Mouse (Mus musculus): ENCODE measurements around the gene Vwf. TPM values are rescaled to one million over a fixed set of nuclear protein-coding genes. Genes with fewer than 3 reads are reported as not detected.

The Vwf gene
- polyA plus RNA-seq, 1 experiment from 2014 or later, result 8.0 TPM

GRCm38 (mm10) chr6:125591652-125592385 lies 45.2 kb downstream of the Vwf start:
- no peaks in the 10 kb centered on the region for H3K27me3 ChIP-seq
- no peaks in the 10 kb centered on the region for H3K4me1 ChIP-seq (replicated peaks)
- 65% methylated on average over 8 of the region's 8 CpGs for WGBS
- H3K36me3 ChIP-seq, result no peaks in the 10 kb centered on the region
- no peaks in the 10 kb centered on the region for H3K9me3 ChIP-seq
- H3K27ac ChIP-seq (replicated peaks), result no peak overlapping the region
- no peak overlapping the region for H3K4me2 ChIP-seq
- H3K9ac ChIP-seq, result no peak overlapping the region
- no peak overlapping the region for H3K4me3 ChIP-seq
- ATAC-seq (ENCODE audit: low read depth), result no peak

DNA sequence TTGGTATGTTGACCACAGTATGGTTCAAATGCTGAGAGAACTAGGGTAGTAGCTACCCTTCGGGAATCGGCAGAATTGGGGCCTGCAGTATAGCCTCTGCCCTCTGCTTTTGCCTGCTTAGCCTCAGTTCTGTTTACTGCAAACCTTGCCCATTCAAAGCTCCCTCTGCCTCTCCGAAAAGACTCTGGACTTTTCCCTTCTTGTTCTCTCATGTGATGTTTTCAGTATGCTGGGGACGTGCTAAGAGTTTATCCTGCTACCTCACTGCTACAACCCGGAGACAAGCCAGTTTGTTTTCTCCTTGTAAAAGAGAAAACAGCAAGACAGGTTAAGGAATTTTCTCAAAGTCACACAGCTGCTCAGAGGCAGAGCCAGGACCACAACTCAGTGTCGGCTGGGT lies 46.0 kb downstream of the Vwf start:
- no peak overlapping the region for H3K4me3 ChIP-seq
- no peaks in the 10 kb centered on the region for H3K4me1 ChIP-seq (replicated peaks)
- H3K9ac ChIP-seq, result no peak overlapping the region
- H3K27ac ChIP-seq (replicated peaks), result no peak overlapping the region
- no peak overlapping the region for H3K4me2 ChIP-seq
- no peak for ATAC-seq (ENCODE audit: low read depth)
- H3K36me3 ChIP-seq, result no peaks in the 10 kb centered on the region
- no peaks in the 10 kb centered on the region for H3K27me3 ChIP-seq
- no peaks in the 10 kb centered on the region for H3K9me3 ChIP-seq
- WGBS, result 95% methylated on average over 6 of the region's 6 CpGs

GRCm38 (mm10) chr6:125594311-125594710 lies 47.7 kb downstream of the Vwf start:
- H3K27me3 ChIP-seq, result no peaks in the 10 kb centered on the region
- ATAC-seq (ENCODE audit: low read depth), result no peak
- no peaks in the 10 kb centered on the region for H3K4me1 ChIP-seq (replicated peaks)
- 86% methylated on average over 4 of the region's 4 CpGs for WGBS
- H3K4me3 ChIP-seq, result no peak overlapping the region
- no peak overlapping the region for H3K9ac ChIP-seq
- no peak overlapping the region for H3K4me2 ChIP-seq
- no peak overlapping the region for H3K27ac ChIP-seq (replicated peaks)
- no peaks in the 10 kb centered on the region for H3K36me3 ChIP-seq
- no peaks in the 10 kb centered on the region for H3K9me3 ChIP-seq

GRCm38 (mm10) chr6:125594825-125595224 lies 48.3 kb downstream of the Vwf start:
- Histone ChIP-seq H3K36me3 (no peaks in the 10 kb centered on the region), H3K9ac (no peak overlapping the region), H3K4me3 (no peak overlapping the region), H3K4me1 (replicated peaks) (no peaks in the 10 kb centered on the region), H3K27me3 (no peaks in the 10 kb centered on the region), H3K4me2 (no peak overlapping the region), H3K27ac (replicated peaks) (no peak overlapping the region), H3K9me3 (no peaks in the 10 kb centered on the region)
- no peak for ATAC-seq (ENCODE audit: low read depth)
- 56% methylated on average over 4 of the region's 4 CpGs for whole genome bisulfite sequencing

DNA sequence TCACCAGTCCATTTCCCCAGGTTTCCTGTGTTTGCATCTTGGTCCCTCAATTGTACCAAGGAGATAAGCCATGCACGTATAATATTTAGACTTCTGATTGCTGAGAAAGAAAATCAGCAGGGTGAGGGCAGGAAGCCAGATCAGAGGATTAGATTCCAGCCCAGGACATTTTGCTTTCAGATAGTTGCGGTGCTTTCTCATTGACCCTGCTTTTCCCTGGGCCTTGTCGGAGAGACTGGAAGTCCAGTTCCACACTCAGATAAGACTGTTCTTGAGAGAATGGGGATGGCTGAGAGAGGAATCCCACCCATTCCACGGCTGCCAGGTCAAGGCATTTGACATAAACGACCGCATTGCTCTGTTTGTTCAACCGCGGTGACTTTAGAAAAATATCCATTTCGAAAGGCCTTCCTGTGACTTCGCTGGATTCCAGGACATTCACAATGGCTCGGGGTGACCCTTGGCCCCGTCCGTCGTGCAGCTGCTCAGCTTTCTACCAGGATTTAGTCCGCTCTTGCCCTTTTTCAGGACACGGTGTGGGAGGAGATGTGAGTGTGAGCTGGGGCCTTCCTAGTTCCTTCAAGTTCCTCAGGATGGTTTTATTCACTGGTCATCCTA lies 50.2 kb downstream of the Vwf start:
- no peak for ATAC-seq (ENCODE audit: low read depth)
- no peak overlapping the region for H3K9ac ChIP-seq
- H3K27me3 ChIP-seq, result 0 out of 2 replicates have a peak, but pooled peaks cover 4% of the 10 kb centered on the region
- H3K27ac ChIP-seq (replicated peaks), result 0 out of 2 replicates have a peak overlapping the region, but pooled peaks have one; percentile 5
- H3K36me3 ChIP-seq, result no peaks in the 10 kb centered on the region
- no peak overlapping the region for H3K4me3 ChIP-seq
- H3K4me1 ChIP-seq (replicated peaks), result no peaks in the 10 kb centered on the region
- WGBS, result 50% methylated on average over 16 of the region's 16 CpGs
- no peaks in the 10 kb centered on the region for H3K9me3 ChIP-seq
- no peak overlapping the region for H3K4me2 ChIP-seq

DNA sequence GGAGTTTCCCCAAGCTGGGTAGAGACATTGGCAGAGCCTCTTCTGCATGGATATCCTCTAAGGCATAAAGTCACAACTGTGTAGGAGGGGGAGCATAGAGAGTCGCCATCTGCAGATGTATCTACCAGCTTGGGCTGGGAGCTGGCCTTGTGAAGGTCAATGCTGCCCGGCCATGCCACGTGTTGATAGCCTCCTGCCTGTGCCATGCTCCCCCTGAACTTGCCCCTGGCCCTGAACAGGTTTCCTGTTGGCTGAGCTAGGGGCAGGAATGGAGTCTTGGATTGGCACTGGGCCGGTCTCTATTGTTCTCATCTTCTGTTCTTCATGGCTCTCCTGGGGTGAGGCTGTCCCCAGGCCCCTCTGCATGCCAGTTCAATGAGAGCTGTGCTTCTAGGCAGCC lies 51.1 kb downstream of the Vwf start:
- no peaks in the 10 kb centered on the region for H3K36me3 ChIP-seq
- H3K9ac ChIP-seq, result no peak overlapping the region
- no peak overlapping the region for H3K4me3 ChIP-seq
- no peak for ATAC-seq (ENCODE audit: low read depth)
- H3K27ac ChIP-seq (replicated peaks), result no peak overlapping the region
- H3K4me1 ChIP-seq (replicated peaks), result no peaks in the 10 kb centered on the region
- no peaks in the 10 kb centered on the region for H3K9me3 ChIP-seq
- 76% methylated on average over 4 of the region's 4 CpGs for WGBS
- 0 out of 2 replicates have a peak, but pooled peaks cover 4% of the 10 kb centered on the region for H3K27me3 ChIP-seq
- no peak overlapping the region for H3K4me2 ChIP-seq

- ATAC-seq (ENCODE audit: low read depth), result peak; percentile 41
- Histone ChIP-seq H3K4me1 (replicated peaks) (peaks cover 8% of the 10 kb centered on the region), H3K27me3 (peaks cover 7% of the 10 kb centered on the region; the same call in 1 of the 2 replicates), H3K9ac (no peak overlapping the region), H3K27ac (replicated peaks) (no peak overlapping the region), H3K4me3 (no peak overlapping the region), H3K36me3 (no peaks in the 10 kb centered on the region), H3K9me3 (no peaks in the 10 kb centered on the region), H3K4me2 (no peak overlapping the region)
- 44% methylated on average over 9 of the region's 9 CpGs for WGBS
Observed at GRCm38 (mm10) chr6:125600036-125600558, 53.5 kb downstream of the Vwf start.

GRCm38 (mm10) chr6:125600669-125601068 lies 54.1 kb downstream of the Vwf start:
- H3K27me3 ChIP-seq, result peaks cover 7% of the 10 kb centered on the region; the same call in 1 of the 2 replicates
- no peak overlapping the region for H3K4me2 ChIP-seq
- ATAC-seq (ENCODE audit: low read depth), result no peak

DNA sequence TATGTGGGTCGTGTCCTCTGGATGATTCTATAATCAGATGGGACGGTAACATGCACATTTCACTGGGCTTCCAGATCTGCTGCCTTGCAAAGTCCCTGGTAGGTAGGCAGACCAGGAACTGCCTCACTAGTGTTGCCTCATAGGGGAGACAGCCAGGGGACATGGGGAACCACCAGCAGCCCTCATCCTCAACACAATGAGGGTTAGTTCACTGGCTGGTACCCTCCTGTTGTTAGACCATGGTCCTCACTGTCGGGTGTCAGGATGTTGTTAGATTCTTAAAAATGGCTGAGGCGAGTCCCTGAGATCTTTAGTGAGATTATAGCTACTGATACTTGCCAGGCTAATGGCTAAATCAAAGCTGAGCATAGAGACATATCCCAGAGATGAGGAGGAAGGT lies 54.6 kb downstream of the Vwf start:
- Histone ChIP-seq H3K4me3 (no peak overlapping the region), H3K9me3 (no peaks in the 10 kb centered on the region), H3K4me2 (no peak overlapping the region), H3K4me1 (replicated peaks) (peaks cover 8% of the 10 kb centered on the region), H3K36me3 (no peaks in the 10 kb centered on the region), H3K9ac (no peak overlapping the region), H3K27ac (replicated peaks) (no peak overlapping the region), H3K27me3 (peaks cover 7% of the 10 kb centered on the region; the same call in 1 of the 2 replicates)
- 66% methylated on average over 4 of the region's 4 CpGs for WGBS
- no peak for ATAC-seq (ENCODE audit: low read depth)

More at GRCm38 (mm10) chr6:125600669-125601068, 54.1 kb downstream of the Vwf start:
- H3K4me3 ChIP-seq, result no peak overlapping the region
- no peak overlapping the region for H3K27ac ChIP-seq (replicated peaks)
- H3K9ac ChIP-seq, result no peak overlapping the region
- WGBS, result 68% methylated on average over 8 of the region's 8 CpGs
- peaks cover 8% of the 10 kb centered on the region for H3K4me1 ChIP-seq (replicated peaks)
- no peaks in the 10 kb centered on the region for H3K36me3 ChIP-seq
- H3K9me3 ChIP-seq, result no peaks in the 10 kb centered on the region

GRCm38 (mm10) chr6:125601748-125602147 lies 55.2 kb downstream of the Vwf start:
- peaks cover 9% of the 10 kb centered on the region; the same call in 1 of the 2 replicates for H3K27me3 ChIP-seq
- no peak overlapping the region for H3K4me2 ChIP-seq
- H3K9me3 ChIP-seq, result no peaks in the 10 kb centered on the region
- H3K9ac ChIP-seq, result no peak overlapping the region
- H3K27ac ChIP-seq (replicated peaks), result no peak overlapping the region
- no peak for ATAC-seq (ENCODE audit: low read depth)
- H3K4me3 ChIP-seq, result no peak overlapping the region
- H3K36me3 ChIP-seq, result no peaks in the 10 kb centered on the region
- peaks cover 8% of the 10 kb centered on the region for H3K4me1 ChIP-seq (replicated peaks)
- 81% methylated on average over 5 of the region's 5 CpGs for WGBS

DNA sequence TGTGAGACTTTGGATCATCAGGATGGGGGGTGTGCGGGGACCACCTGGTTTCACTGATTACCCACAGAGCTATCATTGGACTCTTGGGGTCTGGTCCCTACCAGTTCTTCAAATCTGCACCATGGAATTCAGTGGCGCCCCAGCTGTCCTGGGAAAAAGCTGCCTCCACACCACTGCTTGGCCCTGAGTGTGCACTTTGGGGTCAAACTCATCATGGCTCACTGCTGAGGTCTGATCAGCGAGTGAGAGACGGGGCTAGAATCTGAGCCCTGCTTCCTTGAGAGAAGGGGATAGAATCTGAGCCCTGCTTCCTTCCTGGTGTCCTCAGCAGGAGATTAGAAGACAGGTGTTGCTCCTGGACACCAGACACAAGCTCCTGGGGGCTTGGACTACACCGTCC lies 55.8 kb downstream of the Vwf start:
- 76% methylated on average over 5 of the region's 5 CpGs for WGBS
- Histone ChIP-seq H3K4me1 (replicated peaks) (peaks cover 8% of the 10 kb centered on the region), H3K9ac (no peak overlapping the region), H3K4me2 (no peak overlapping the region), H3K4me3 (no peak overlapping the region), H3K9me3 (no peaks in the 10 kb centered on the region), H3K27me3 (peaks cover 12% of the 10 kb centered on the region; the same call in 1 of the 2 replicates), H3K36me3 (no peaks in the 10 kb centered on the region), H3K27ac (replicated peaks) (no peak overlapping the region)
- ATAC-seq (ENCODE audit: low read depth), result no peak

DNA sequence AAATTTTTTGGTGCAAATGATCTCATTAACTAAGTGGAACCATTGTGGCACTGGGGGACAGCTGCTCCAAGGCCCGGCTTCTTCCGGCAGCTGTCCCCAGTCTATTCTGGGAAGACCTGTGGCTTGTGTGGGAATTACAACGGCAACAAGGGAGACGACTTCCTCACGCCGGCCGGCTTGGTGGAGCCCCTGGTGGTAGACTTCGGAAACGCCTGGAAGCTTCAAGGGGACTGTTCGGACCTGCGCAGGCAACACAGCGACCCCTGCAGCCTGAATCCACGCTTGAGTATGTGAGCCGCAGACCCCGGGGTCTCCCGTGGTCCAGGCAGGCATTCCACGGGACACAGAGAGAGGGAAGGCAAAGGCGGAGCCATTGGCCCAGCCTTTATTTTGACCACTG lies 56.7 kb downstream of the Vwf start:
- no peak overlapping the region for H3K27ac ChIP-seq (replicated peaks)
- H3K4me2 ChIP-seq, result peak overlapping the region; percentile 27; the same call in 1 of the 2 replicates
- H3K27me3 ChIP-seq, result peaks cover 12% of the 10 kb centered on the region; the same call in 1 of the 2 replicates
- no peak overlapping the region for H3K9ac ChIP-seq
- peak; percentile 33; the same call in 1 of the 2 replicates for ATAC-seq (ENCODE audit: low read depth)
- H3K9me3 ChIP-seq, result no peaks in the 10 kb centered on the region
- 7% methylated on average over 18 of the region's 18 CpGs for WGBS
- no peak overlapping the region for H3K4me3 ChIP-seq
- H3K4me1 ChIP-seq (replicated peaks), result peaks cover 8% of the 10 kb centered on the region
- H3K36me3 ChIP-seq, result no peaks in the 10 kb centered on the region

All from neural tube, embryonic 13.5 days (tissue).